Mouse (Mus musculus) liver, postnatal 0 days (tissue): Measurements from ENCODE around the gene Hoxb9.

Source experiments
- CTCF ChIP-seq: sonication (generic); IDR thresholded peaks from 2 replicates; pipeline ENCODE4 v1.5.1; 2016; ENCODE audit warnings: antibody characterized with exemption, low read depth
- EP300 ChIP-seq: IDR thresholded peaks from 2 replicates; pipeline ENCODE4 v1.6.1; 2016; ENCODE audit warnings: antibody characterized with exemption, low read depth, mild to moderate bottlenecking

GRCm38 (mm10) chr11:96223813-96224212 lies 47.4 kb upstream of the Hoxb9 start:
- peak; percentile 32; the same call in 1 of the 2 replicates for TF ChIP-seq CTCF
- no peak for TF ChIP-seq EP300
